Mouse (Mus musculus) heart, embryonic 14.5 days (tissue): ENCODE data around the gene Spint4. TPM values are rescaled to one million over a fixed set of nuclear protein-coding genes. Genes with fewer than 3 reads are reported as not detected.

ENCODE experiments used
- ATAC-seq: fragments of 200-750 bp; cut with Nextera tagmentation; 2 replicates; pipeline ENCODE4 v1.8.0; 2017; ENCODE audit warnings: low read depth, moderate TSS enrichment; ENCODE audit not compliant: insufficient number of reproducible peaks, insufficient read depth, low FRiP score
- H3K27ac ChIP-seq, 2 experiments: fragments of 200-500 bp in 1 of 2; fragments of 300-500 bp in 1 of 2; sonication (generic) in 1 of 2; replicated peaks in 1 of 2; 2 replicates each; pipeline ENCODE4 v1.5.1; 2012 to 2014; ENCODE audit warnings: low read depth in 2 of 2, low read length in 2 of 2, control low read depth in 1 of 2, mild to moderate bottlenecking in 1 of 2, mixed read lengths in 1 of 2; ENCODE audit not compliant: control insufficient read depth in 1 of 2, insufficient read depth in 1 of 2
- H3K27me3 ChIP-seq: fragments of 300-500 bp; sonication (generic); 2 replicates; pipeline ENCODE4 v1.6.1; 2014; ENCODE audit warnings: mild to moderate bottlenecking, low read length, control low read depth; ENCODE audit not compliant: control insufficient read depth, insufficient read depth
- H3K36me3 ChIP-seq: fragments of 300-500 bp; sonication (generic); 2 replicates; pipeline ENCODE4 v1.6.1; 2014; ENCODE audit warnings: mild to moderate bottlenecking, control low read depth, low read length, mixed read lengths; ENCODE audit not compliant: control insufficient read depth, insufficient read depth
- H3K4me1 ChIP-seq, 2 experiments: fragments of 200-500 bp in 1 of 2; fragments of 300-500 bp in 1 of 2; sonication (generic) in 1 of 2; 2 replicates each; pipeline ENCODE4 v1.6.1; 2012 to 2014; ENCODE audit warnings: low read length in 2 of 2, control low read depth in 1 of 2, mixed read lengths in 1 of 2; ENCODE audit not compliant: control insufficient read depth in 2 of 2, insufficient read depth in 2 of 2
- H3K4me2 ChIP-seq: fragments of 300-500 bp; sonication (generic); 2 replicates; pipeline ENCODE4 v1.6.1; 2014; ENCODE audit warnings: mild to moderate bottlenecking, low read length
- H3K4me3 ChIP-seq, 2 experiments: fragments of 200-500 bp in 1 of 2; fragments of 300-500 bp in 1 of 2; sonication (generic) in 1 of 2; 2 replicates each; pipeline ENCODE4 v1.5.1; 2012 to 2014; ENCODE audit warnings: low read length in 2 of 2, mild to moderate bottlenecking in 2 of 2, control low read depth in 1 of 2, low read depth in 1 of 2, moderate library complexity in 1 of 2; ENCODE audit not compliant: control insufficient read depth in 1 of 2, insufficient read depth in 1 of 2
- H3K9ac ChIP-seq: fragments of 300-500 bp; sonication (generic); 2 replicates; pipeline ENCODE4 v1.6.1; 2014; ENCODE audit warnings: mild to moderate bottlenecking, low read length
- H3K9me3 ChIP-seq: fragments of 300-500 bp; sonication (generic); 2 replicates; pipeline ENCODE4 v1.6.1; 2016; ENCODE audit warnings: low read length, control low read depth; ENCODE audit not compliant: control insufficient read depth
- WGBS: fragments of 180-500 bp; shearing (Covaris S2); extraction: QIAGEN DNeasy Blood & Tissue Kit; methylation state at CpG from one replicate; pipeline ENCODE4 v1.1.7; 2014; 5-methylcytosine and 5-hydroxymethylcytosine counted together
- polyA plus RNA-seq: library from polyadenylated mRNA; unstranded; fragments of >200 nt; fragmentation: Nextera tagmentation; extraction: Ambion mirVana; gene quantifications from 2 replicates; pipeline ENCODE4 v1.2.1, GENCODE M21; 2014

The Spint4 gene
- polyA plus RNA-seq, 1 experiment from 2014 or later, result not detected

- Histone ChIP-seq H3K4me1 (peaks cover 3 to 4% of the 10 kb centered on the region in 2 experiments; a peak in 1 of 4 replicates), H3K27me3 (no peaks in the 10 kb centered on the region), H3K4me2 (no peak overlapping the region), H3K9me3 (no peaks in the 10 kb centered on the region), H3K27ac (no peak overlapping the region), H3K36me3 (no peaks in the 10 kb centered on the region), H3K4me3 (no peak overlapping the region), H3K9ac (no peak overlapping the region)
- 74% methylated on average over 16 of the region's 16 CpGs for WGBS
- ATAC-seq, result no peak
Observed at GRCm38 (mm10) chr2:164676916-164677685, 21.2 kb upstream of the Spint4 start.

GRCm38 (mm10) chr2:164678848-164679625, 19.3 kb upstream of the Spint4 start:
- Histone ChIP-seq H3K36me3 (no peaks in the 10 kb centered on the region), H3K4me1 (peaks cover 3 to 4% of the 10 kb centered on the region in 2 experiments; a peak in 1 of 4 replicates), H3K4me3 (peak overlapping the region; percentile 27 to 45), H3K27ac (no peak overlapping the region), H3K4me2 (peak overlapping the region; percentile 58), H3K9me3 (no peaks in the 10 kb centered on the region), H3K27me3 (no peaks in the 10 kb centered on the region), H3K9ac (no peak overlapping the region; the same call in 1 of the 2 replicates)
- no peak; the same call in 1 of the 2 replicates for ATAC-seq
- WGBS, result 21% methylated on average over 19 of the region's 19 CpGs

GRCm38 (mm10) chr2:164679906-164680305, 18.4 kb upstream of the Spint4 start:
- H3K36me3 ChIP-seq, result no peaks in the 10 kb centered on the region
- H3K4me1 ChIP-seq, result peaks cover 3 to 4% of the 10 kb centered on the region in 2 experiments; a peak in 1 of 4 replicates
- H3K9me3 ChIP-seq, result no peaks in the 10 kb centered on the region
- 66% methylated on average over 3 of the region's 3 CpGs for WGBS
- H3K4me2 ChIP-seq, result no peak overlapping the region
- H3K27ac ChIP-seq, result no peak overlapping the region
- ATAC-seq, result no peak
- no peak overlapping the region for H3K9ac ChIP-seq
- H3K4me3 ChIP-seq, result no peak overlapping the region
- no peaks in the 10 kb centered on the region for H3K27me3 ChIP-seq

- 61% methylated on average over 3 of the region's 3 CpGs for WGBS
- no peaks in the 10 kb centered on the region for H3K9me3 ChIP-seq
- no peak within 1 kb of the TSS for H3K4me2 ChIP-seq
- no peak within 1 kb of the TSS for H3K4me3 ChIP-seq
- no peak within 1 kb of the TSS for H3K9ac ChIP-seq
- H3K27ac ChIP-seq, result no peak within 1 kb of the TSS
- ATAC-seq, result no peak
- H3K36me3 ChIP-seq, result no peaks in the 10 kb centered on the region
- H3K4me1 ChIP-seq, result no peaks in the 10 kb centered on the region
- H3K27me3 ChIP-seq, result no peaks in the 10 kb centered on the region
Observed at GRCm38 (mm10) chr2:164684807-164685206, 13.5 kb upstream of the Spint4 start, which contains the start of gene Wfdc13. Gene Wfdc13, plus strand, starts transcription at chr2:164685107.

GRCm38 (mm10) chr2:164700959-164701358, 2.7 kb downstream of the Spint4 start:
- 72% methylated on average over 5 of the region's 5 CpGs for WGBS
- Histone ChIP-seq H3K9me3 (no peaks in the 10 kb centered on the region), H3K4me1 (no peaks in the 10 kb centered on the region; a peak in 1 of 4 replicates), H3K4me2 (no peak overlapping the region), H3K27me3 (no peaks in the 10 kb centered on the region), H3K4me3 (no peak overlapping the region), H3K9ac (no peak overlapping the region), H3K27ac (no peak overlapping the region), H3K36me3 (no peaks in the 10 kb centered on the region)
- ATAC-seq, result no peak

GRCm38 (mm10) chr2:164701761-164702160, 3.5 kb downstream of the Spint4 start:
- Histone ChIP-seq H3K36me3 (no peaks in the 10 kb centered on the region), H3K4me3 (no peak overlapping the region)

GRCm38 (mm10) chr2:164704235-164704634, 5.9 kb downstream of the Spint4 start:
- 65% methylated on average over 5 of the region's 5 CpGs for WGBS
- Histone ChIP-seq H3K27ac (no peak overlapping the region), H3K36me3 (no peaks in the 10 kb centered on the region), H3K9me3 (no peaks in the 10 kb centered on the region), H3K4me3 (no peak overlapping the region), H3K4me2 (no peak overlapping the region), H3K27me3 (no peaks in the 10 kb centered on the region), H3K9ac (no peak overlapping the region), H3K4me1 (no peaks in the 10 kb centered on the region; a peak in 1 of 4 replicates)
- ATAC-seq, result no peak

More at GRCm38 (mm10) chr2:164701761-164702160, 3.5 kb downstream of the Spint4 start:
- H3K4me2 ChIP-seq, result no peak overlapping the region
- H3K4me1 ChIP-seq, result no peaks in the 10 kb centered on the region; a peak in 1 of 4 replicates
- H3K9ac ChIP-seq, result no peak overlapping the region
- WGBS, result 81% methylated on average over 5 of the region's 5 CpGs
- H3K9me3 ChIP-seq, result no peaks in the 10 kb centered on the region
- no peaks in the 10 kb centered on the region for H3K27me3 ChIP-seq
- no peak for ATAC-seq
- H3K27ac ChIP-seq, result no peak overlapping the region
